Mouse (Mus musculus): ENCODE data around the gene Abr. TPM values are rescaled to one million over a fixed set of nuclear protein-coding genes. Genes with fewer than 3 reads are reported as not detected.
A peak's percentile ranks its signal among the peaks of the same experiment; 100 is the strongest.

Abr gene
- polyA plus RNA-seq, 1 experiment: 30.6 TPM

DNA sequence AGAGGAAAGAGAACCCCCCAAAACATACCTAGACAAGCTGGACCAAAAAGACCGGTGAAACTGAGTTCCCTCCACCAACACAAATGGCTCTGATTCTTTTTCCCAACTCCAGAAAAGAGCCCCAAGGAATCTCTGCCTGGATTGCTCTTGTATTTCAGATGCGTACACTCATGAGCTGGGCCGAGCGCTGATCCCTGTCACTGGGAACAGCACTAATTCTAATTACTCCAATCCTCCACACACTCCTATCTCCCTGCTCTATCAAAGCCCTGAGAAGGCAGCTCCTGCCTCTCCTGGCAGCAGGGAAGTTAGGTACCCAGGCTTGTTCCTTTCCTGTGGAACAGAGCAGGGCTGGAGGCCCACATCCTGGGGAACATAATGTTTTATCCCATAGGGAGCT is 114.0 kb downstream of the Abr start:
- Histone ChIP-seq H3K27me3 (ENCODE audit: control insufficient read depth, insufficient read depth, low read length, poor library complexity, severe bottlenecking) (no peaks in the 10 kb centered on the region), H3K9me3 (replicated peaks; ENCODE audit: control insufficient read depth, insufficient read depth, low read length, poor library complexity, severe bottlenecking) (no peaks in the 10 kb centered on the region), H3K4me1 (ENCODE audit: control insufficient read depth, insufficient read depth, low read length) (no peaks in the 10 kb centered on the region), H3K27ac (ENCODE audit: insufficient read depth, low read length) (no peak overlapping the region), H3K4me3 (ENCODE audit: low read depth, low read length) (no peak overlapping the region), H3K36me3 (ENCODE audit: control insufficient read depth, insufficient read depth, low read length, poor library complexity, severe bottlenecking) (no peaks in the 10 kb centered on the region), H3K9ac (ENCODE audit: low read depth, poor library complexity, severe bottlenecking) (no peak overlapping the region)
- TF ChIP-seq EP300 (IDR thresholded peaks at IDR 0.05; ENCODE audit: insufficient read depth, low read depth, low read length) (no peak), POLR2A (IDR thresholded peaks at IDR 0.05; ENCODE audit: insufficient read depth, low read length) (no peak), CTCF (IDR thresholded peaks at IDR 0.05; ENCODE audit: low read depth, low read length) (no peak)

DNA sequence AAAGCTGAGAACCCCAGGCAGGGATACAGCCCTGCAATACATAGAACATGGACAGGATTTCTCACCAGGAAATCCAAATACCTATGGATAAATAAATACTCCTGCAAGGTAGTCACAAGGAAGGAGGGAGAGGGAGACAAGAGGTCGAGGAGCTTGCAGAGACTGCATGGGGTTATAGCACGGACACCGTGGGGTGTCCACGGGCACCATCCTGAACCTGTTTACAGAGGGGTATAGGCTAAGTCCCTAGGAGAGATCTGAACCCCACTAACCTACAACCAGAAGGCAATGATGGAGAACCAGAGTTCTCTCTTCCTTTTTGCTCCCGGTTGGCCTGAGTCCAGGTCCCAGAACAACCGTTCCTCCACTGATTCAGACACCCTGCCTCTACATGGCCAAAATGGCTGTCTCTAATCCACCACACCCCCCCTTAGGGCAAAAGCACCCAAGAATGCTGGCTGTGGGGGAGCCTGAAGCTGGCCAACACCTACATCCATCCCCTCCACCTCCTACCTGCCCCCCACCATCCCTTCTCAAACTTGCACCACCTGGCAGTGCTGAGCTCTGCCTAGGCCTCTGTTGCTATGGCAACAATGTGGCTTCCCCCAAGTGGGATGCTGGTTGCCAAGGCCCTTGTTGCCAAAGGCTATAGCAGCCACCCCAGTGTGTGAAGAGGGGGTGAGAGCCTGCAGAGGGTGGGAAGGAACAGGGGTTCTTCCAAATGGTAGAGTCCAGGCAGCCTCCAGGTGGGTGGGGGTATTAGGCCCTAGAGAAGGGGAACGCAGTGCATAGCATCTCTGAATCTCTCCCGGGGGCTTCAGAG is 114.6 kb downstream of the Abr start:
- no peak overlapping the region for H3K27ac ChIP-seq (ENCODE audit: insufficient read depth, low read length)

DNA sequence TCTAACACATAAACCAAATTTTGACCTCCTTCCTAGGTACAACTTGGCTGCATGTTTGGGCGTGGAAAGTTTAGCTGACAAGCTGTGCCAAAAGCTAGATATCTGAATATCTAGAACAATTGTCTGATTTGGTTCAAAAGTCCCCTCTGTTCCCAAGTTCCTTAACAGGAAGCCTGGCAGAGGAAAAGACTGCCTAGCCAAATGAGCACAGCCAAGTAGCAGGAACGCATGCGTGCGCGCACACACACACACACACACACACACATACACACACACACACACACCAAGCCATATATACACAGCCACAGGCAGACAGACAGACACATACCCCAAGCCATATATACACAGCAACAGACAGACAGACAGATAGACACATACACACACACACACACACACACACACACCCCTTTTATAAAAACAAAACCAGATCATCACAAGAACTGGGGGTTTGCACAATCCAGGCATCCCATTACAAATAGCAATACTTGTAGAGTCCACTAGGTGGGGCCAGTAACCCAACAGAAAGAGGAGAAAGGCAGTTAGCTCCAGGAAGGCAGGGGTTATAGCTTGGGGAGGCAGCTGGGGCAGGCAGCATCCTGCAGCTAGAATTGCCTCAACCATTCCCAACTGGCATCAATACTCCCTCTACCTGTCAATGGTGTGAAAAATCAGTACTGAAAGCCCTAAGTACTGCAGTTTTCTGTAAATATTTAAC is 115.4 kb downstream of the Abr start:
- no peaks in the 10 kb centered on the region for H3K27me3 ChIP-seq (ENCODE audit: control insufficient read depth, insufficient read depth, low read length, poor library complexity, severe bottlenecking)
- no peaks in the 10 kb centered on the region for H3K4me1 ChIP-seq (ENCODE audit: control insufficient read depth, insufficient read depth, low read length)
- TF ChIP-seq POLR2A (IDR thresholded peaks at IDR 0.05; ENCODE audit: insufficient read depth, low read length) (no peak), CTCF (IDR thresholded peaks at IDR 0.05; ENCODE audit: low read depth, low read length) (peak; percentile 30), EP300 (IDR thresholded peaks at IDR 0.05; ENCODE audit: insufficient read depth, low read depth, low read length) (no peak)
- no peaks in the 10 kb centered on the region for H3K36me3 ChIP-seq (ENCODE audit: control insufficient read depth, insufficient read depth, low read length, poor library complexity, severe bottlenecking)
- H3K4me3 ChIP-seq (ENCODE audit: low read depth, low read length): no peak overlapping the region
- no peaks in the 10 kb centered on the region for H3K9me3 ChIP-seq (replicated peaks; ENCODE audit: control insufficient read depth, insufficient read depth, low read length, poor library complexity, severe bottlenecking)
- H3K9ac ChIP-seq (ENCODE audit: low read depth, poor library complexity, severe bottlenecking): no peak overlapping the region
- no peak overlapping the region for H3K27ac ChIP-seq (ENCODE audit: insufficient read depth, low read length)

More for the DNA sequence above, 114.6 kb downstream of the Abr start:
- Histone ChIP-seq H3K4me1 (ENCODE audit: control insufficient read depth, insufficient read depth, low read length) (no peaks in the 10 kb centered on the region), H3K9ac (ENCODE audit: low read depth, poor library complexity, severe bottlenecking) (no peak overlapping the region), H3K36me3 (ENCODE audit: control insufficient read depth, insufficient read depth, low read length, poor library complexity, severe bottlenecking) (no peaks in the 10 kb centered on the region), H3K27me3 (ENCODE audit: control insufficient read depth, insufficient read depth, low read length, poor library complexity, severe bottlenecking) (no peaks in the 10 kb centered on the region), H3K9me3 (replicated peaks; ENCODE audit: control insufficient read depth, insufficient read depth, low read length, poor library complexity, severe bottlenecking) (no peaks in the 10 kb centered on the region), H3K4me3 (ENCODE audit: low read depth, low read length) (no peak overlapping the region)
- TF ChIP-seq CTCF (IDR thresholded peaks at IDR 0.05; ENCODE audit: low read depth, low read length) (no peak), EP300 (IDR thresholded peaks at IDR 0.05; ENCODE audit: insufficient read depth, low read depth, low read length) (no peak), POLR2A (IDR thresholded peaks at IDR 0.05; ENCODE audit: insufficient read depth, low read length) (no peak)

DNA sequence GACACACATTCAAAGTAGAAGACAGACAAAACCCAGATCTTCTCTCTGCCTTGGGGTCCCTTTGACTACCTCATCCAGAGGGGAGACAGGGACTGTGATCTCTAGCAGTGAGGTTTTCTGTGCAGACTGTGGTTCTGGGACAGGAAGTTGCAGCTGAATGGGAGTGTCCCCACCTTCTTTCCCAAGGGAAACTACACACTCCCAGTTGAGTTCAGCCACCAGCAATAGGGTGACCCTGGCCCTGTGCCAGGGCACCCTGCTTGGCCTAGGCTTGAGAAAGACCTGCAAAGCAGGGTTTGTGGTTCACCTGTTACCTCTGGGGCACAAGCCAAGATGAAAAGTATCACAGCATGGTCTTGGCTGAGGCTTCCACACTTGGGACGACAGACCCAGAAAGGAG is 117.0 kb downstream of the Abr start:
- Histone ChIP-seq H3K9ac (ENCODE audit: low read depth, poor library complexity, severe bottlenecking) (no peak overlapping the region), H3K4me1 (ENCODE audit: control insufficient read depth, insufficient read depth, low read length) (no peaks in the 10 kb centered on the region)
- TF ChIP-seq CTCF (IDR thresholded peaks at IDR 0.05; ENCODE audit: low read depth, low read length): no peak
- TF ChIP-seq EP300 (IDR thresholded peaks at IDR 0.05; ENCODE audit: insufficient read depth, low read depth, low read length): no peak
- no peak for TF ChIP-seq POLR2A (IDR thresholded peaks at IDR 0.05; ENCODE audit: insufficient read depth, low read length)

DNA sequence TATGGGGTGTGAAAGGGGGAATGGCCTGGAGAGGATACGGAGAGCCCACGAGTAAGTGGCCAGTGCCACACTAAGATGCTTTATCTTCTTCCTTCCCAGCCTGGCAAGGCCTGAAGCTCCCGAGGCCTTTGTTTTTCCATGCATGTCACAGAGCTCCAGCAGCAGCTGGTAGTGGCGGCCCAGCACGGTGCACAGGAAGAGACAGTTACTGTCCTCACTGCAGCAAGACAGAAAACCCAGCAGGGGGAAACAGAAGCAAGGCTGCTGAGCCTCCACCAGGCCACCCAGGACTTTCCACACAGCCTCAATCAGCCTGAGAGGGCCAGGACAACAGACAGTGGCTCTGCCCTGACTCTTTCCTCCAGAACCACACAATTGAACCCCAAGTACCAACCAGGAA is 118.1 kb downstream of the Abr start:
- Histone ChIP-seq H3K9ac (ENCODE audit: low read depth, poor library complexity, severe bottlenecking) (no peak overlapping the region), H3K4me3 (ENCODE audit: low read depth, low read length) (no peak overlapping the region), H3K4me1 (ENCODE audit: control insufficient read depth, insufficient read depth, low read length) (peaks cover 2% of the 10 kb centered on the region), H3K27me3 (ENCODE audit: control insufficient read depth, insufficient read depth, low read length, poor library complexity, severe bottlenecking) (no peaks in the 10 kb centered on the region), H3K36me3 (ENCODE audit: control insufficient read depth, insufficient read depth, low read length, poor library complexity, severe bottlenecking) (no peaks in the 10 kb centered on the region), H3K27ac (ENCODE audit: insufficient read depth, low read length) (no peak overlapping the region), H3K9me3 (replicated peaks; ENCODE audit: control insufficient read depth, insufficient read depth, low read length, poor library complexity, severe bottlenecking) (no peaks in the 10 kb centered on the region)
- TF ChIP-seq CTCF (IDR thresholded peaks at IDR 0.05; ENCODE audit: low read depth, low read length) (no peak), POLR2A (IDR thresholded peaks at IDR 0.05; ENCODE audit: insufficient read depth, low read length) (no peak), EP300 (IDR thresholded peaks at IDR 0.05; ENCODE audit: insufficient read depth, low read depth, low read length) (no peak)

More for the DNA sequence above, 117.0 kb downstream of the Abr start:
- Histone ChIP-seq H3K4me3 (ENCODE audit: low read depth, low read length) (no peak overlapping the region), H3K9me3 (replicated peaks; ENCODE audit: control insufficient read depth, insufficient read depth, low read length, poor library complexity, severe bottlenecking) (no peaks in the 10 kb centered on the region), H3K36me3 (ENCODE audit: control insufficient read depth, insufficient read depth, low read length, poor library complexity, severe bottlenecking) (no peaks in the 10 kb centered on the region), H3K27me3 (ENCODE audit: control insufficient read depth, insufficient read depth, low read length, poor library complexity, severe bottlenecking) (no peaks in the 10 kb centered on the region), H3K27ac (ENCODE audit: insufficient read depth, low read length) (no peak overlapping the region)

DNA sequence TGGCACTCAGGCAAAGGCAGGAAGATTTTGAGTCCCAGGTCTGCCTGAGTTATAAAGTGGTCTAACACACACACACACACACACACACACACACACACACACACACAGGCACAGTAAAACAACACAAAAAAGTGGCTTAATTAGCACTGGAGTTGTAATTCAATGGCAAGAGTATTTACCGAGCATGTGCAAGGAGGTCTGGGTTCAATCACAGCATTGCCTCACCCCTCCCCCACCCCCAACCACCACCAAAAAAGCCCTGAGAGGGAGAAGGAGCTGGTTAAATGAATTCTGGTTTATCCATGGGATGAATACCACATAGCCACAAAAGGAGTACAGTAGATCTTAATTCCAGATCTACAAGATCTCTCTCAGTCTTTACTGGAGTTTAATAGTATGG is 122.1 kb downstream of the Abr start:
- H3K9me3 ChIP-seq (replicated peaks; ENCODE audit: control insufficient read depth, insufficient read depth, low read length, poor library complexity, severe bottlenecking): no peaks in the 10 kb centered on the region
- no peak overlapping the region for H3K9ac ChIP-seq (ENCODE audit: low read depth, poor library complexity, severe bottlenecking)
- H3K36me3 ChIP-seq (ENCODE audit: control insufficient read depth, insufficient read depth, low read length, poor library complexity, severe bottlenecking): no peaks in the 10 kb centered on the region
- H3K27ac ChIP-seq (ENCODE audit: insufficient read depth, low read length): peak overlapping the region; percentile 45
- H3K27me3 ChIP-seq (ENCODE audit: control insufficient read depth, insufficient read depth, low read length, poor library complexity, severe bottlenecking): no peaks in the 10 kb centered on the region
- TF ChIP-seq CTCF (IDR thresholded peaks at IDR 0.05; ENCODE audit: low read depth, low read length): no peak
- TF ChIP-seq POLR2A (IDR thresholded peaks at IDR 0.05; ENCODE audit: insufficient read depth, low read length): no peak
- TF ChIP-seq EP300 (IDR thresholded peaks at IDR 0.05; ENCODE audit: insufficient read depth, low read depth, low read length): no peak
- no peak overlapping the region for H3K4me3 ChIP-seq (ENCODE audit: low read depth, low read length)
- peaks cover 4% of the 10 kb centered on the region for H3K4me1 ChIP-seq (ENCODE audit: control insufficient read depth, insufficient read depth, low read length)
